Mouse (Mus musculus) myocyte (in vitro differentiated cells): Measurements from ENCODE around the gene Jagn1.

Experiments used
- CEBPB ChIP-seq: IDR thresholded peaks from 2 replicates; pipeline ENCODE4 v1.6.1; 2011; ENCODE audit warnings: mild to moderate bottlenecking, moderate library complexity; ENCODE audit not compliant: poor library complexity, insufficient read depth, severe bottlenecking
- MAX ChIP-seq: IDR thresholded peaks from one replicate; pipeline ENCODE4 v1.6.1; 2011; ENCODE audit warnings: low read depth, mild to moderate bottlenecking, control low read depth
- POLR2A ChIP-seq: IDR thresholded peaks from one replicate; pipeline ENCODE4 v1.6.1; 2011; ENCODE audit warnings: low read depth, mild to moderate bottlenecking, control low read depth, moderate library complexity; ENCODE audit not compliant: insufficient read length
- POLR2AphosphoS2 ChIP-seq: IDR thresholded peaks from one replicate; pipeline ENCODE4 v1.6.1; 2011; ENCODE audit warnings: low read depth, control low read depth; ENCODE audit not compliant: insufficient read length
- TCF12 ChIP-seq: IDR thresholded peaks from one replicate; pipeline ENCODE4 v1.6.1; 2011; ENCODE audit warnings: mild to moderate bottlenecking, control low read depth; ENCODE audit not compliant: poor library complexity, insufficient read depth, severe bottlenecking

- no peak for TF ChIP-seq POLR2A
- no peak for TF ChIP-seq CEBPB
- TF ChIP-seq TCF12 = no peak
- TF ChIP-seq MAX = no peak
- peak; percentile 39 for TF ChIP-seq POLR2AphosphoS2
Observed at GRCm38 (mm10) chr6:113495071-113495675, 52.8 kb downstream of the Jagn1 start.
